Mouse (Mus musculus) liver, postnatal 0 days (tissue): ENCODE data around the gene Tmcc3. TPM values are rescaled to one million over a fixed set of nuclear protein-coding genes. Genes with fewer than 3 reads are reported as not detected.

Experiments used
- ATAC-seq: fragments of 200-750 bp; cut with Nextera tagmentation; 2 replicates; pipeline ENCODE4 v1.8.0; 2017; ENCODE audit warnings: mild to moderate bottlenecking, moderate library complexity
- DNase-seq: peaks from one replicate; pipeline ENCODE4 v3.0.0-alpha.2; 2016
- H3K27ac ChIP-seq: fragments of 300-500 bp; sonication (generic); 2 replicates; pipeline ENCODE4 v1.5.1; 2014; ENCODE audit warnings: antibody characterized with exemption, moderate library complexity, mild to moderate bottlenecking, low read depth
- H3K27me3 ChIP-seq: fragments of 300-500 bp; sonication (generic); 2 replicates; pipeline ENCODE4 v1.6.1; 2014; ENCODE audit warnings: low read length, control low read depth, mixed read lengths; ENCODE audit not compliant: insufficient read depth
- H3K36me3 ChIP-seq: fragments of 300-500 bp; sonication (generic); replicated peaks from 2 replicates; pipeline ENCODE4 v1.6.1; 2014; ENCODE audit warnings: mild to moderate bottlenecking, control low read depth, low read length, moderate library complexity, mixed read lengths; ENCODE audit not compliant: insufficient read depth
- H3K4me1 ChIP-seq: fragments of 300-500 bp; sonication (generic); 2 replicates; pipeline ENCODE4 v1.6.1; 2014; ENCODE audit warnings: antibody characterized with exemption, mild to moderate bottlenecking, control low read depth; ENCODE audit not compliant: insufficient read depth
- H3K4me2 ChIP-seq: fragments of 300-500 bp; sonication (generic); 2 replicates; pipeline ENCODE4 v1.6.1; 2014; ENCODE audit warnings: low read depth, mild to moderate bottlenecking, low read length, moderate library complexity, mixed read lengths
- H3K4me3 ChIP-seq: fragments of 300-500 bp; sonication (generic); 2 replicates; pipeline ENCODE4 v1.5.1; 2014; ENCODE audit warnings: low read depth, low read length
- H3K9ac ChIP-seq: fragments of 300-500 bp; sonication (generic); replicated peaks from 2 replicates; pipeline ENCODE4 v1.6.1; 2014; ENCODE audit warnings: mild to moderate bottlenecking, moderate library complexity
- H3K9me3 ChIP-seq: fragments of 300-500 bp; sonication (generic); 2 replicates; pipeline ENCODE4 v1.6.1; 2016; ENCODE audit warnings: mild to moderate bottlenecking, control low read depth, low read length, mixed read lengths
- CTCF ChIP-seq: sonication (generic); IDR thresholded peaks from 2 replicates; pipeline ENCODE4 v1.5.1; 2016; ENCODE audit warnings: antibody characterized with exemption, low read depth
- EP300 ChIP-seq: IDR thresholded peaks from 2 replicates; pipeline ENCODE4 v1.6.1; 2016; ENCODE audit warnings: antibody characterized with exemption, low read depth, mild to moderate bottlenecking
- WGBS: fragments of 180-500 bp; shearing (Covaris S2); extraction: QIAGEN DNeasy Blood & Tissue Kit; methylation state at CpG from one replicate; pipeline ENCODE4 v1.1.7; 2014; ENCODE audit not compliant: insufficient replicate concordance; 5-methylcytosine and 5-hydroxymethylcytosine counted together
- polyA plus RNA-seq: library from polyadenylated mRNA; unstranded; fragments of >200 nt; fragmentation: Nextera tagmentation; extraction: Ambion mirVana; gene quantifications from 2 replicates; pipeline ENCODE4 v1.2.1, GENCODE M21; 2015

Tmcc3 gene
- polyA plus RNA-seq, 1 experiment from 2014 or later = 6.6 TPM

DNA sequence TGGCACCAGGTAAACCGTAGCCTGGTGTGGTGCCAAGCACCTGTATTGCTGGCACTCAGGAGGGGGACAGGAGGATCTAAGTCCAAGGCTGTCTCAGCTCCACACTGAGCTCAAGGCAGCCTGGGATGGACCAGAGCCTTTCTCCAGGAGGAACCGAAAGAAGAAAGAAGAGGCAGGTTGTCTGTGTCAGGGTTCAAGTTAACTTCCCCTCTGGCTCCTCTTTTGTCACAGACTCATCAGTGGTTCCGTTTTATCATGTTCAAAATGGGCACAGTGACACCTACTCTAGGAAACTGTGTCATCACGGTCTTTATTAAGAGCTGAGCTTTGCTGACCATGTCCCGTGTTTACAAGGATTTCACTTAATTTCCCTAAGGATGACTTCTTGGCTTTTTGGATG lies 162.4 kb downstream of the Tmcc3 start:
- no peak overlapping the region for H3K4me3 ChIP-seq
- H3K27ac ChIP-seq = no peak overlapping the region
- H3K4me1 ChIP-seq = no peaks in the 10 kb centered on the region
- H3K4me2 ChIP-seq = no peak overlapping the region
- DNase-seq = no peak
- no peaks in the 10 kb centered on the region for H3K36me3 ChIP-seq
- H3K27me3 ChIP-seq = no peaks in the 10 kb centered on the region
- WGBS = 67% methylated on average over 5 of the region's 5 CpGs
- H3K9ac ChIP-seq = no peak overlapping the region
- no peaks in the 10 kb centered on the region for H3K9me3 ChIP-seq
- no peak for TF ChIP-seq EP300
- TF ChIP-seq CTCF = no peak
- 0 out of 2 replicates have a peak, but pooled peaks have one; percentile 19 for ATAC-seq

DNA sequence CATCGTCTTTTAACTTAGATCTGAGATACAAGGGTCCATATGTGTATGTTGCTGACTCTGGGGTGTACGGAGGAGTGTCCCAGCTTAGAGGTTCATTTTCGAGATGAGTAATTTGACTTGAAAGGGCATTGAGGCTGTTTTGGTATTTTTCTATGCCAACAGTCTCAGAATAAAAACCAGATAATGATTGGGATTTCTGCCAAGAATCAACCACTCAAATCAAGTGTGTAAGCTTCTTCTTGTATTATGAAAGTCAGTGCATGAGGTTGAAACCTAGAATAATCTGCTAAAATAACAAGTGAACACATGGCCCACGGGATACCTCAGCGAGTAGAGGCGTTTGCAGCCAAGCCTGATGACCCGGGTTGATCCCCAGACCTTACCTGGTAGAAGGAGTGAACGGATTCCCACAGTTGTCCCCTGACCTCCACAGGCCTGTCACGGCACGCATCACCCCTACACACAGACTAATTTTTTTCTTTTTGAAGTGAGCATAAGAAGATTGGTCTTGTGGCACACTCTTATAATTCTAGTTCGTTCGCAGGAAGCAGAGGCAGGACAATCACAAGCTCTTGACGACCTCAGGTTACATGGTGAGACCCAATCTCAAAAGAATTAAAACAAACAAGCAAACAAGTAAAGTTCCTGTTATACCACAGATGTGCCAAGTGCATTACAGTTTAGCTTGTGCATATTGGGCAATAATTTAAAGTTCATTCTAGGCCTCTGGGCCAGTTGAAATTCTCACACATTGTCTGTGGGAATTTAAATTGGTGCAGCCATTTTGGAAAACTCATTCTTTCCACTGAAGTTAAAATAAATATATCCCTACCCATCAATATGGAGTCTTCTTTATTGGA lies 165.8 kb downstream of the Tmcc3 start:
- 80% methylated on average over 13 of the region's 13 CpGs for WGBS
- no peak overlapping the region for H3K27ac ChIP-seq
- DNase-seq (no peak), ATAC-seq (no peak)
- H3K27me3 ChIP-seq = no peaks in the 10 kb centered on the region
- H3K36me3 ChIP-seq = no peaks in the 10 kb centered on the region
- H3K4me1 ChIP-seq = no peaks in the 10 kb centered on the region
- peaks cover 5% of the 10 kb centered on the region; the same call in 1 of the 2 replicates for H3K9me3 ChIP-seq
- H3K4me2 ChIP-seq = no peak overlapping the region
- no peak for TF ChIP-seq EP300
- no peak for TF ChIP-seq CTCF
- no peak overlapping the region for H3K9ac ChIP-seq
- H3K4me3 ChIP-seq = no peak overlapping the region

DNA sequence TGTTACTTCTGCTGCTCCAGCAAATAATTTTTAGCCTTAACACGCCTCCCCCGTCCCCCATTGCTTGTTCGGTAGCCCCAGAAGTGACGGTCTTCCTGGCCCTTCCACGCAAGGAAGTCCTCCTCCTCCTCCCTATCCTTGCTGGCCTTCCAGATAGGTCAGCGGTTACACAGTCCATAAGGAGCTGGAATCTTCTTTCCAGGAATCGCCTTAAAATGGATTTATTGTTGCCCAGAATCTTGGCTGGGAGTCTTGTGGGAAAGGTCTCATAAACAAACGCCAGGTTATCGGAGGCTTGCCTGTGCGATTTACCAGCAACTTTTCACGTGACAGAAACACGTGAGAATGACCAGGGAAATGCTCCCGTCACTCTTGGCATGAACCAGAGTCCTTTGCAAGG lies 167.9 kb downstream of the Tmcc3 start:
- Histone ChIP-seq H3K9me3 (peaks cover 5% of the 10 kb centered on the region; the same call in 1 of the 2 replicates), H3K9ac (no peak overlapping the region), H3K4me1 (no peaks in the 10 kb centered on the region), H3K4me3 (no peak overlapping the region), H3K27me3 (no peaks in the 10 kb centered on the region), H3K4me2 (no peak overlapping the region), H3K27ac (peak overlapping the region; percentile 6; the same call in 1 of the 2 replicates), H3K36me3 (no peaks in the 10 kb centered on the region)
- DNase-seq (no peak), ATAC-seq (peak; percentile 38; the same call in 1 of the 2 replicates)
- 70% methylated on average over 13 of the region's 13 CpGs for WGBS
- TF ChIP-seq EP300 = peak; percentile 61; the same call in 1 of the 2 replicates
- no peak for TF ChIP-seq CTCF

DNA sequence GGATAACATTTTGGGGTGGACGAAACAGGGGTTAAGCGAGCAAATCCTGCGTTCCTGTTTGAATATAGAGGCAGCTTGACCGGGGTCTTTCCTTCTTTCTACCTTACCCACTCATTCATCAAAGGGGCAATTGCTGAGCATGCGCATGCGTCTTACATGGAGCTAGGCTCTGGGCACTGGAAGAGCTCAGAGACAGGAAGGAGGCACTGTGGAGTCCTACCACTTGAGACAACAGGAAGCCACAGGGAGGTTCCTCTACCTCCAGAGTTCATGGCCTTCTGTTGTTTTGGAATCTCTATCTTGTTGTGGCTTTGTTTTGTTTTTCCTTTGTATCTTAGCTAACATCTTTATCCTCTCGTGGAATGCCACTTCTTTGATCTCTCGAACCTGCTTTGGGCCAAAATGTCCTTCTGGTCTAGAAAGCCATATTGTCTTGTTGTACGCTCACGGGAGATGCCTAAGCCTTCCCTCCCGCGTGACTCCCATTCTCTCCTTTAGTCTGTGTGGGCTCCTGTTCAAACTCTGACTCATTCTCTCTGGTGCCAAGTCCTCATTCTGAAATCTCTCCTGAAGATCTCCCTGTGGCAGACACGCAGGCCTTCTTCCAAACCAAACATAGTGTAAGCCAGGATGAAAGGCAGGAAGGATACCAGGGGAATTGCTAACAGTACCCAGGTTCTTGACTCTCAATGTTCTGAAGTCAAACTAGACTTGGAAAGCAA lies 168.8 kb downstream of the Tmcc3 start:
- no peak overlapping the region for H3K4me2 ChIP-seq
- ATAC-seq (no peak), DNase-seq (no peak)
- H3K9ac ChIP-seq = no peak overlapping the region
- no peak for TF ChIP-seq CTCF
- no peak for TF ChIP-seq EP300
- no peaks in the 10 kb centered on the region for H3K4me1 ChIP-seq
- H3K27me3 ChIP-seq = no peaks in the 10 kb centered on the region
- peaks cover 5% of the 10 kb centered on the region; the same call in 1 of the 2 replicates for H3K9me3 ChIP-seq
- no peak overlapping the region for H3K27ac ChIP-seq
- no peak overlapping the region for H3K4me3 ChIP-seq
- 79% methylated on average over 13 of the region's 13 CpGs for WGBS
- no peaks in the 10 kb centered on the region for H3K36me3 ChIP-seq

DNA sequence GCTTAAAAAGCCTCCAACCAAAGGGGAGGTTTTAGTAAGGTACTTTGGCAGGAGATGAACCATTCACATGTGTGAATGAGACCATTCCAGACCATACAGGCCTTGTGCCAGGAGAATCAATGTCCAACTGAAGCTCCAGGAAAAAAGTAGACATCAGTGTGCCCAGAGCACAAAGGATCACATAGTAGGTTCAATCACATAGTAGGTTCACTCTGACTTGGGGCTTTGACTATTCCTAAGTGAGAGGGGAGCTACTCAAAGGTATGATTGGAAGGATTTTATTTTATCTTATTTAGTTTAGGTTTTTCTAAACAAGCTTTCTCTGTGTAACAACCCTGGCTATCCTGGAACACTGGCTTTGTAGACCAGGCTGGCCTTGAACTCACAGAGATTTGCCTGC lies 169.9 kb downstream of the Tmcc3 start:
- ATAC-seq = no peak

DNA sequence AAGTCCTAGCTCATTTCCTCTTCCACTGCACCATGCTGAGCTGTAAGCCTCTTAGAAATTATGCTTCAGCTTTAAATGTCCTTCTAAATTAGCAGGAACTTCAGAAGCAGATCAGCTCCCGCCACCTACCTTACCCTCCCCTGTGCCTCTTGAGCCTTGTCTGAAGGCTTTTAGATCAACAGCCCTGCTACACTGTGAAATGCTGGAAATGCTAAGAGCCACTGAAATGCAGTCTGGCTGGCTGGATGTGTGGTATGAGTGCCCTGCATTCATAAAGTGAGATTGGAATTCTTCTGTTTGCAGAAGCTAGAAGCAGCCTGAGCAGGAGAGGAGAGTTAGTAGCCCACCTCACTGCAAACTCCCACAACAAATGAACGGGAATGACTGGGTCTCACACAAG lies 174.4 kb downstream of the Tmcc3 start:
- no peaks in the 10 kb centered on the region for H3K4me1 ChIP-seq
- H3K36me3 ChIP-seq = no peaks in the 10 kb centered on the region
- no peak overlapping the region for H3K27ac ChIP-seq
- H3K4me2 ChIP-seq = no peak overlapping the region
- no peak overlapping the region for H3K9ac ChIP-seq
- DNase-seq = no peak
- WGBS = 72% methylated on average over 2 of the region's 2 CpGs
- TF ChIP-seq CTCF = no peak
- no peak for TF ChIP-seq EP300
- H3K9me3 ChIP-seq = peaks cover 5% of the 10 kb centered on the region; the same call in 1 of the 2 replicates
- no peaks in the 10 kb centered on the region for H3K27me3 ChIP-seq
- ATAC-seq = no peak
- no peak overlapping the region for H3K4me3 ChIP-seq

More for the DNA sequence above, 169.9 kb downstream of the Tmcc3 start:
- no peak overlapping the region for H3K4me2 ChIP-seq
- peaks cover 5% of the 10 kb centered on the region; the same call in 1 of the 2 replicates for H3K9me3 ChIP-seq
- no peak for DNase-seq
- H3K36me3 ChIP-seq = no peaks in the 10 kb centered on the region
- TF ChIP-seq CTCF (no peak), EP300 (no peak)
- H3K4me1 ChIP-seq = no peaks in the 10 kb centered on the region
- H3K4me3 ChIP-seq = no peak overlapping the region
- no peak overlapping the region for H3K27ac ChIP-seq
- H3K9ac ChIP-seq = no peak overlapping the region
- H3K27me3 ChIP-seq = no peaks in the 10 kb centered on the region
